Mouse (Mus musculus): ENCODE measurements at regions not wholly inside any gene's neighbourhood (a gene's known extent, or its start where the extent isn't known, plus 50 kb on each side); places are given as distances from the start of the nearest gene placed in this dataset.

DNA sequence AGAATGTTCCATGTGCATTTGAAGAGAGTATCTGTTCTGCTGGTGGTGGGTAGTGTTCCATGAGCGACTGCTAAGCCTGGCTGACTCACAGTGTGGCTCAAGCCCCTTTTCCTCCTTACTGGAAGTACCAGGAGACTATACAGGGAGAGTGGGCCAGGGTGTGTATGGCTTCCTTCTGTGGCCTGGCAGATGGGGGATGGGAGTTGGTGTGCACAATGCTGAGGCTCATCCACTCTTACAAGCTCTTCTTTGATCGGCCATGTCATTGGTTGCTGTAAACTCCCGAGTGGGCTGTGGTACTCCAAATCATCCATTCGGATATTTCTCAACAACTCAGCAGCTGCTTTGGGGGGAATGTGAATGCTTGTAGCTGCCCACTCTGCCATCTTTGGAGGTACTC lies 150.2 kb downstream of the Slc38a4 start:
- TF ChIP-seq CTCF (IDR thresholded peaks at IDR 0.05; ENCODE audit: borderline replicate concordance, extremely low read depth, insufficient read depth, insufficient read length) (no peak), POLR2A (IDR thresholded peaks at IDR 0.05; ENCODE audit: borderline replicate concordance, extremely low read depth, insufficient read depth, insufficient read length, poor library complexity, severe bottlenecking) (no peak)

Measured in brain, embryonic 14.5 days (tissue).